Mouse (Mus musculus) cerebellum, postnatal 10 days (tissue): ENCODE results near the gene Spata46.

ENCODE experiments used
- DNase-seq, 2 experiments: peaks; one replicate each; pipeline ENCODE4 v3.0.0; 2021; ENCODE audit warnings: mixed read lengths in 2 of 2

The Spata46 gene

DNA sequence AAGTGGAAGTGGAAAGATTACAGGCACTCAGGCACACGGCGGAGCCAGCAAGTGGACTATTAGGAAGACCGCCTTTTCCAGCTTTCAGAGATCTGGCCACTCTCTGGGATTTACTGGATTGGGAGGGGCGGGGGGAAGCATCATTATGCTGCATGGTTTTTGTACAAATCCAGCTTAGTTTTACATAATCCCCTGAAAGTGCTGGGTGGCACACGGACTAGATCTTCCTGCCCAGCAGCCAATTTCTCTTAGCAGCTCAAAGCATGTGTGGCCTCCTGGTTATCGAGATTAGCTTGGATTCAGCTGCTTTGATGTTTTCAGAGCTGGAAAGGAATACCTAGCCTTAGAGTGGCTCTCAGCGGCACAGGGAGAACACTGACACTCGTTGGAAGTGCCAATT lies 34.5 kb downstream of the Spata46 start:
- no peak for DNase-seq

DNA sequence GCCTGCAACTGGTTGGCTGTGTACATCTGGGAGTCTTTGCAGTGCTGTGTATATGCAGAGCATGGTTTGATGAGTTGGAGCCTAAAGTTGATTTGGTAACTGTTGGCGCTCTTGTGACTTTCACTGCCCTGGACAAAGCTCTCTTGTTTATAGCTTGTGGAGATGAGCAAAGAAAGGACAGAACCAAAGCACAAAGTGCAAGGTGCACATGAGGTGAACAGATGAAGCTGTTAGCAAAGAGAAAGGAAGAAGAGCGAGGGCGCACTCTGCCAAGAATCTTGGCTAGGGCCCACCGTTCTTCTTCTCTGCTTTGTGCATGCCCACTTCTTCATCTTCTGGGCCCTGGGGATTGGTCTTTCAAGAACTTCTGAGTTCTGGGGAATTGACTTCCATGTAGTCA lies 35.3 kb downstream of the Spata46 start:
- DNase-seq = no peak

DNA sequence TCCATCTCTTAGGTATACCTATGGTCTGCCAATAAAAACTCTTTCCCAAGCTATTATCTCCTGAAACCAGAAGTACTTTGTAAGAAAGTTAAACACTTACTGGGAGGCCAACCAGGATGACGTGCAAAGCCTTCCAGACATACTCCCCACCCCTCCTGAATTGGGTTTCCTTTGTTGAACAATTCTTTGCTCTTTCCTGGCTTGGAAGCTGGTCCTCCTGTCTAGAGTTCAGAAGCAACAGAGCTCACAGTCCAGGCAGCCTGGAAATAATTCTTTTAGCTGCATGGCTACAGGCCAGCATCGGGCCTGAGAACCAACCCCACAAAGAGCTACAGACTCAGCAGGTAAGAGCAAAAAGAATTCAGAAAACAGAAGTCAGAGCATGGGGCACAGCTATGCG lies 37.7 kb downstream of the Spata46 start:
- no peak for DNase-seq

DNA sequence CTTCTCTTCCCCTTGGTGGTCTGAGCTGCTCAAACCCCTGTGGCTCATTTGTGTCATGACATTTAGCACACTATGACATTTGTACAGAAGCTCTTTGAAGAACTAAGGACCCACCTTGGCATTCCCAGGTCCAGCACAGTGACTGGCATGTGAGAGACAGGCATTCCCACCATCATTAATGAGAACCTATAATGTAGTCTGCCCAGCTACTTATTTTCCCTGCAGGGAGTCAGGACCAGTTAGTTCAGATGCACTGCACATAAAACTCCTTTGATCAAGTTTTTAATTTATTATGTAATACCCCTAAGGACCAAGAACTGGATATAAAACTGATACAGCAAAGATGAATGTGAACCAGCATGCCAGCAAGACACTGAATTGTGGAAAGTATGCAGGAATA lies 42.5 kb downstream of the Spata46 start:
- no peak for DNase-seq

DNA sequence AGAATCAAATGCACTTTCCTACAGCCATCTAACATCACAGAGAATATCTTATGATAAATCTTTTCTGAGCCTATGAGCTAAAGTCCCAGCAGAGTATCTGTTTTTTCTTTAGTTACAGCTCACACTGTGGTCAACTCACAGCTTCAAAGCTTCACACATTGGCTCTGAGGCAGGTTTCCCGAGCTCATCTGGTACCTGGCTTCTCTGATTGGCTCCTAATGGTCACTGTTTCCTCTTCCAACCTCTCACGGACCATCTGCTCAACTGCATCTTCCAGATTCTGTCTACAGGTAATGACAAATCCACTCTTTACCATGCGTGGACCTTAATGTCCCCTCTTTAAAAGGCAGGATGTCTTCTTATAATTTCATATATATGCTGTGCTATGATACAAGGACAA lies 44.7 kb downstream of the Spata46 start:
- peak; percentile 55 to 64 for DNase-seq

DNA sequence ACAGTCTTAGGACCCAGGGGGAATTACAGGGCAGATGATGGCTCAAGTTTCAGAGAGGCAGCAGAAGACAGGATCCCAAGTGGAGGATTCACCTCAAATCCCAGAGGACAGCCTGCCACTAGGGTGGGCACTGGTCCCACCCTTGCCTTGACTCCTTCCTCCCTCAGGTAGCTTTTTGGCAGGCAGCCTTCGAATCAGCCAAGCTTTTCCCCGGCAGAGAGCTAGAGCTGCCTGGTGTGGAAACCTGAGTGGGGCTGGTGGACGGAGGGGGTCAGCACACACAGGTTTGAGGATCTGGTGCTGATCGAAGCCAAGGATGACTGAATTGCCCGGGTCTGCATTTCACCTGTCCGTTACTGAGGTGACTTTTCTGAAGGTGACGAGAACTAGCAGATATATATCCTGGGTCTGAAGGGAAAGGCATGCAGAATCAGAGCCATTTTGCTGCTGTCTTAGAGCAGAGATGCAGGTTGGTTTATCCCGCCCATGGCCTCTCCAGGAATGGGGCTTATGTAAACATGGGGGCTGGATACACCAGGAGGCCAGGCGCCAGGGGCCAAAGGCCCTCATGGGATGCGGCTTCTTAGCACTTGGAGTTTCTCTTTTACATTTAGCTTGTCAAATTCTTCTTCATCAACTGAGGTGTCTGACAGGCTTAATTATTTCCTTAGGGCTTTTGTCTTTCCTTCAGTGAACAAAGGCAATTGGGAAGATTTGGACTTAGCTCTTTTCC lies 51.7 kb downstream of the Spata46 start:
- DNase-seq = no peak
